Mouse (Mus musculus) kidney, adult 2 months (tissue): Measurements from ENCODE around the gene Ift57.

ENCODE experiments used
- CTCF ChIP-seq: fragments of 200-500 bp; conservative IDR thresholded peaks from 2 replicates; pipeline ENCODE4 v1.5.1; 2011; ENCODE audit warnings: low read depth, mild to moderate bottlenecking, control low read depth, low read length, moderate library complexity, mixed read lengths; ENCODE audit not compliant: insufficient read depth, insufficient read length
- POLR2A ChIP-seq: fragments of 200-500 bp; IDR thresholded peaks from one replicate; pipeline ENCODE4 v1.6.1; 2011; ENCODE audit warnings: low read depth, low read length, control low read depth

- no peak for TF ChIP-seq POLR2A
- no peak for TF ChIP-seq CTCF
Observed at GRCm38 (mm10) chr16:49773068-49773467, 74.0 kb downstream of the Ift57 start.
